Mouse (Mus musculus): ENCODE measurements at regions not wholly inside any gene's neighbourhood (a gene's known extent, or its start where the extent isn't known, plus 50 kb on each side); places are given as distances from the start of the nearest gene placed in this dataset.
"Not testable (repeated sequence)": the region's sequence is repeated elsewhere in the genome, so short reads cannot be mapped to it uniquely, and the experiment has no call there.

- Histone ChIP-seq H3K9me3 (replicated peaks; ENCODE audit: control insufficient read depth, low read length, poor library complexity, severe bottlenecking) (no peaks in the 10 kb centered on the region), H3K4me2 (ENCODE audit: low read length) (no peak overlapping the region), H3K4me1 (ENCODE audit: control insufficient read depth, insufficient read depth, low read length) (no peaks in the 10 kb centered on the region), H3K36me3 (ENCODE audit: control insufficient read depth, insufficient read depth, low read length) (no peaks in the 10 kb centered on the region), H3K27me3 (ENCODE audit: control insufficient read depth, insufficient read depth, low read depth, low read length) (no peaks in the 10 kb centered on the region), H3K27ac (ENCODE audit: low read length) (no peak overlapping the region), H3K4me3 (ENCODE audit: low read depth, low read length) (no peak overlapping the region), H3K9ac (ENCODE audit: low read depth, low read length) (no peak overlapping the region)
- 97% methylated on average over 4 of the region's 4 CpGs for WGBS
- ATAC-seq, result no peak
Measured at GRCm38 (mm10) chr4:67378632-67379031, 551.2 kb downstream of the Tlr4 start.

GRCm38 (mm10) chr4:67387834-67388233 lies 560.5 kb downstream of the Tlr4 start:
- Histone ChIP-seq H3K4me1 (ENCODE audit: control insufficient read depth, insufficient read depth, low read length) (no peaks in the 10 kb centered on the region), H3K4me3 (ENCODE audit: low read depth, low read length) (no peak overlapping the region), H3K27me3 (ENCODE audit: control insufficient read depth, insufficient read depth, low read depth, low read length) (no peaks in the 10 kb centered on the region), H3K9ac (ENCODE audit: low read depth, low read length) (no peak overlapping the region), H3K36me3 (ENCODE audit: control insufficient read depth, insufficient read depth, low read length) (no peaks in the 10 kb centered on the region), H3K4me2 (ENCODE audit: low read length) (no peak overlapping the region), H3K9me3 (replicated peaks; ENCODE audit: control insufficient read depth, low read length, poor library complexity, severe bottlenecking) (no peaks in the 10 kb centered on the region), H3K27ac (ENCODE audit: low read length) (no peak overlapping the region)
- ATAC-seq, result no peak
- WGBS, result 94% methylated on average over 2 of the region's 2 CpGs

- H3K4me1 ChIP-seq (ENCODE audit: control insufficient read depth, insufficient read depth, low read length), result no peaks in the 10 kb centered on the region
Measured at GRCm38 (mm10) chr4:67402977-67403376, 575.6 kb downstream of the Tlr4 start.

DNA sequence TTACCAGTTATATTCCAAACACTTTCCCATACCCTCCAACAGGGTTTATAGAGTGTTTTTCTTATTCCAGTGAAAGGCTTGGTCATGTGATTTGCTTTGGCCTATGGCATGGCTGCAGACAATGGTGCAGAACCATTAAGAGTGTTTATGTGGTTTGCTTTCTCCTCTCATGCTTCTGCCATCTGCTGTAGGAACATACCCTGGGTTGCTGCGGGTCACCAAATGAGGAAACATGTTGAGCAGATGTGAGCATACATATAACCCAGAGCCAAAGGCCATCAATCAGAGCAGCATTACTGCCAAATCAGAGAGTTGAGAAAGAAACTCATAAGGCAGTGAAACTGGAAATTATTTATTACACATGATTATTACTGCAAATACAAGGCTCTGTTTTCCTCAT lies 596.7 kb downstream of the Tlr4 start:
- Histone ChIP-seq H3K4me1 (ENCODE audit: control insufficient read depth, insufficient read depth, low read length) (no peaks in the 10 kb centered on the region), H3K27me3 (ENCODE audit: control insufficient read depth, insufficient read depth, low read depth, low read length) (no peaks in the 10 kb centered on the region), H3K36me3 (ENCODE audit: control insufficient read depth, insufficient read depth, low read length) (no peaks in the 10 kb centered on the region), H3K9ac (ENCODE audit: low read depth, low read length) (no peak overlapping the region), H3K4me3 (ENCODE audit: low read depth, low read length) (no peak overlapping the region), H3K9me3 (replicated peaks; ENCODE audit: control insufficient read depth, low read length, poor library complexity, severe bottlenecking) (no peaks in the 10 kb centered on the region), H3K4me2 (ENCODE audit: low read length) (no peak overlapping the region), H3K27ac (ENCODE audit: low read length) (no peak overlapping the region)
- WGBS, result 91% methylated on average over 1 of the region's 1 CpGs
- ATAC-seq, result no peak

More at GRCm38 (mm10) chr4:67402977-67403376, 575.6 kb downstream of the Tlr4 start:
- Histone ChIP-seq H3K36me3 (ENCODE audit: control insufficient read depth, insufficient read depth, low read length) (no peaks in the 10 kb centered on the region), H3K4me2 (ENCODE audit: low read length) (no peak overlapping the region), H3K9ac (ENCODE audit: low read depth, low read length) (no peak overlapping the region), H3K4me3 (ENCODE audit: low read depth, low read length) (no peak overlapping the region), H3K9me3 (replicated peaks; ENCODE audit: control insufficient read depth, low read length, poor library complexity, severe bottlenecking) (no peaks in the 10 kb centered on the region), H3K27me3 (ENCODE audit: control insufficient read depth, insufficient read depth, low read depth, low read length) (no peaks in the 10 kb centered on the region), H3K27ac (ENCODE audit: low read length) (no peak overlapping the region)
- no peak for ATAC-seq
- 88% methylated on average over 4 of the region's 4 CpGs for WGBS

GRCm38 (mm10) chr4:67425712-67426111 lies 598.3 kb downstream of the Tlr4 start:
- Histone ChIP-seq H3K9me3 (replicated peaks; ENCODE audit: control insufficient read depth, low read length, poor library complexity, severe bottlenecking) (no peaks in the 10 kb centered on the region), H3K4me2 (ENCODE audit: low read length) (no peak overlapping the region), H3K9ac (ENCODE audit: low read depth, low read length) (no peak overlapping the region), H3K27ac (ENCODE audit: low read length) (no peak overlapping the region), H3K4me3 (ENCODE audit: low read depth, low read length) (no peak overlapping the region), H3K36me3 (ENCODE audit: control insufficient read depth, insufficient read depth, low read length) (no peaks in the 10 kb centered on the region), H3K4me1 (ENCODE audit: control insufficient read depth, insufficient read depth, low read length) (no peaks in the 10 kb centered on the region), H3K27me3 (ENCODE audit: control insufficient read depth, insufficient read depth, low read depth, low read length) (no peaks in the 10 kb centered on the region)
- WGBS, result 81% methylated on average over 6 of the region's 6 CpGs
- no peak for ATAC-seq

DNA sequence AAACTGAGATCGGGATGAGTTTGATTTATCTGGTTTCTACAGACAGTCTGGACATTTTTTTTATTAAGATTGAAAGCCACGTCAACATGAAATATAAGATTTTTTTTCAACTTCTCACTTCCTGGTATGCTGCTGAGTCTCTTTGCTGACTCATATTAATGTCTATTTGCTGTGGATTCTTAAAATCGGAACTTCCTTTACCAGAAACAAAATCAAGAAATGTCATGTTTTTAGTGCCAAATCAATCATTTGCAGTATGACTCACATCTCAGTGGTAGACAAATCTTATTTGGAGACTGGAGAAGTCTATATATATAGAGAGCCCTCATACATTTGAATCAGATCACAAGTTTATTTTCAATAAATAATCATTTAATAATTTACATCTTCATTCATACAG lies 620.5 kb downstream of the Tlr4 start:
- Histone ChIP-seq H3K27ac (ENCODE audit: low read length) (no peak overlapping the region), H3K27me3 (ENCODE audit: control insufficient read depth, insufficient read depth, low read depth, low read length) (no peaks in the 10 kb centered on the region), H3K4me3 (ENCODE audit: low read depth, low read length) (no peak overlapping the region), H3K4me1 (ENCODE audit: control insufficient read depth, insufficient read depth, low read length) (no peaks in the 10 kb centered on the region), H3K4me2 (ENCODE audit: low read length) (no peak overlapping the region), H3K36me3 (ENCODE audit: control insufficient read depth, insufficient read depth, low read length) (no peaks in the 10 kb centered on the region), H3K9me3 (replicated peaks; ENCODE audit: control insufficient read depth, low read length, poor library complexity, severe bottlenecking) (no peaks in the 10 kb centered on the region), H3K9ac (ENCODE audit: low read depth, low read length) (no peak overlapping the region)
- WGBS, result 92% methylated on average over 3 of the region's 3 CpGs
- no peak for ATAC-seq

DNA sequence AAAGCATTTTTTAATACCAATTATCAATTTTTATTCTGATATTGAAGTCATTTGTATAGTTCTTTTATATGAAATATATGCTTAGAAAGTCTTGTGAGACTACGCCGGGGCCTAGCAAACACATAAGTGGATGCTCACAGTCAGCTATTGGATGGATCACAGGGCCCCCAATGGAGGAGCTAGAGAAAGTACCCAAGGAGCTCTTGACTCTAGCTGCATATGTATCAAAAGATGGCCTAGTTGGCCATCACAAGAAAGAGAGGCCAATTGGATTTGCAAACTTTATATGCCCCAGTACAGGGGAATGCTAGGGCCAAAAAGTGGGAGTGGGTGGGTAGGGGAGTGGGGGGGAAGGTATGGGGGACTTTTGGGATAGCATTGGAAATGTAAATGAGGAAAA lies 632.5 kb downstream of the Tlr4 start:
- not testable (repeated sequence) for H3K4me1 ChIP-seq (ENCODE audit: control insufficient read depth, insufficient read depth, low read length); H3K9ac ChIP-seq (ENCODE audit: low read depth, low read length); H3K36me3 ChIP-seq (ENCODE audit: control insufficient read depth, insufficient read depth, low read length); ATAC-seq; H3K27me3 ChIP-seq (ENCODE audit: control insufficient read depth, insufficient read depth, low read depth, low read length); H3K27ac ChIP-seq (ENCODE audit: low read length); H3K4me2 ChIP-seq (ENCODE audit: low read length); H3K4me3 ChIP-seq (ENCODE audit: low read depth, low read length); H3K9me3 ChIP-seq (replicated peaks; ENCODE audit: control insufficient read depth, low read length, poor library complexity, severe bottlenecking)
- 99% methylated on average over 2 of the region's 2 CpGs for WGBS

- no peak for ATAC-seq
- no peaks in the 10 kb centered on the region for H3K27me3 ChIP-seq (ENCODE audit: control insufficient read depth, insufficient read depth, low read depth, low read length)
- no peak overlapping the region for H3K9ac ChIP-seq (ENCODE audit: low read depth, low read length)
- H3K4me1 ChIP-seq (ENCODE audit: control insufficient read depth, insufficient read depth, low read length), result peaks cover 2% of the 10 kb centered on the region; the same call in 1 of the 2 replicates
- H3K36me3 ChIP-seq (ENCODE audit: control insufficient read depth, insufficient read depth, low read length), result no peaks in the 10 kb centered on the region
- H3K4me3 ChIP-seq (ENCODE audit: low read depth, low read length), result no peak overlapping the region
- no peak overlapping the region for H3K4me2 ChIP-seq (ENCODE audit: low read length)
- no peak overlapping the region for H3K27ac ChIP-seq (ENCODE audit: low read length)
- H3K9me3 ChIP-seq (replicated peaks; ENCODE audit: control insufficient read depth, low read length, poor library complexity, severe bottlenecking), result no peaks in the 10 kb centered on the region
- WGBS, result 67% methylated on average over 1 of the region's 1 CpGs
Measured at GRCm38 (mm10) chr4:67473034-67473433, 645.6 kb downstream of the Tlr4 start.

- H3K4me2 ChIP-seq (ENCODE audit: low read length), result no peak overlapping the region
- WGBS, result 9% methylated on average over 6 of the region's 6 CpGs
- no peak overlapping the region for H3K9ac ChIP-seq (ENCODE audit: low read depth, low read length)
- H3K27ac ChIP-seq (ENCODE audit: low read length), result no peak overlapping the region
- H3K4me1 ChIP-seq (ENCODE audit: control insufficient read depth, insufficient read depth, low read length), result peaks cover 2% of the 10 kb centered on the region; the same call in 1 of the 2 replicates
- H3K9me3 ChIP-seq (replicated peaks; ENCODE audit: control insufficient read depth, low read length, poor library complexity, severe bottlenecking), result no peaks in the 10 kb centered on the region
- H3K27me3 ChIP-seq (ENCODE audit: control insufficient read depth, insufficient read depth, low read depth, low read length), result no peaks in the 10 kb centered on the region
- ATAC-seq, result peak; percentile 94
- no peaks in the 10 kb centered on the region for H3K36me3 ChIP-seq (ENCODE audit: control insufficient read depth, insufficient read depth, low read length)
- no peak overlapping the region for H3K4me3 ChIP-seq (ENCODE audit: low read depth, low read length)
Measured at GRCm38 (mm10) chr4:67477264-67477845, 650.0 kb downstream of the Tlr4 start.
